Mouse (Mus musculus): ENCODE measurements around the gene Col4a2.

DNA sequence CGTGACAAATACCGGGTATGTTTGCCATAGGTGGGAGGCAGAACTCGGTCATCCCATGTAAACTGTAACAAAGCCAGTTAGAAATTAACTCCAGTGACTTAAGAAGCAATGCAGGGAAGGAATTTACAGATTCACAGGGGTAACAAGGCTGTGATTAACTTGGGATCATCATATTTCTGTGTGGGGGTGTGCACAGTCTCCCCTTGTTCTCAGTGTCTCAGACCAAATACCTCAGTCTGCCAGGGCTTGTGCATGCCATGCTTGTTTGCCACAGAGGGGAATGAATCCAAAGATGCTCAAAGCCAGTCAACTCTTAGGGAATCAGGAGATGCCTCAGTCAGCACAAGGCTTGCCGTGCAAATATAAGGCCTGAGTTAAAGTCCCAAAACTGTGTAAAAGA lies 89.6 kb downstream of the Col4a2 start:
- TF ChIP-seq CTCF (IDR thresholded peaks at IDR 0.05) (no peak), EP300 (IDR thresholded peaks at IDR 0.05) (no peak)
